Mouse (Mus musculus) thymus, postnatal 36 days (tissue): Measurements from ENCODE around the gene Gsg1l.

Source experiments
- DNase-seq, 2 experiments: peaks; one replicate each; pipeline ENCODE4 v3.0.0; 2022; ENCODE audit warnings: mixed read lengths in 2 of 2

Gene Gsg1l

DNA sequence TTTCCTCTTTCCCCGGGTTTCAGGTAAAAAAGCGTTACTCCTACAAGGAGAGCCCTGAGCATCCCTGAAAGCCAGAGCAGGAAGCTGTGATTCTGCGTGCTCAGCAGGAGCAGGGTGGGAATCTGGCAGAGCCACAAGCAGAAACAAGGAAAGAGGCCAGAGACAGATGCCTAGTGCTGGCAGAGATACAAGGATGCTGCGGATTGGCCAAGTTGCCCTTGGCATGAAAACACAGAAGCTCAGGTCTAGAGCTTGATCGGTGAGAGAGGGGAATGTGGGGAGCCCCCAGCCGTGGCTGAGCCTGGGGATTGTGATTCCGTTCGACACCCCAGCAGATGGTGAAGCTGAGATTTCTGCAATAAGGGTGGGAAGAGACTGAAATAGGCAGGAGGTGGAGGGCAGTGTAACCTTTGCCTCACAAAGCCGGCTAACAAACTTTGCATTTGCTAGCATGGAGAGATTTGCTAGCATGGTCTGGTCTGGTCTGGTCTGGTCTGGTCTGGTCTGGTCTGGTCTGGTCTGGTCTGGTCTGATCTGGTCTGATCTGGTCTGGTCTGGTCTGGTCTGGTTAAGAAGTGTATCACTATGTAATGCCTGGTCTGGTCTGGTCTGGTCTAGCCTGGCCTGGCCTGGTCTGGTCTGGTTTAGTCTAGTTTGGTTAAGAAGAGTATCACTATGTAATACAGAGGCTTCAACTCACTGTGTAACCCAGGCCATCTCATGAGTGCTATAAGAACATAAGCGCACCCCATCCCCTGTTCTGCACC, 50.4 kb downstream of the Gsg1l start:
- no peak for DNase-seq

DNA sequence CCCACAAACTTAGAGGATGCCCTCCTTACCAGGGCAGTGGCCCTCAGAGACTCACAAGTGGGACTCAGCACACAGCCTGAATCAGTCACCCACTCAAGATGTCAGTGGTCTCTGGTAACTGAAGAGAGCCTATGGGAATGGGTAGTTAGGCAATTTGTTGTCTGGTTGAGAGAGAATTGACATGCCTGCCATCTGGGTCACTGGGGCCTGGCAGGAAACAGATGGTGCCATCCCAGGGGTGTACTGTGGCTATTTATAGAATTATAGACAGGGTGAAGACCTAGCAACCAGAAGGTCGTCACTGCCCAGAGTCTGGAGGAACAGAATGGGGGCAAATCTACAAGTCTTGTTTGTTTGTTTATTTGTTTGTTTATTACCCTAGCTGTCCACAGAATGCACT, 54.8 kb downstream of the Gsg1l start:
- DNase-seq: no peak

DNA sequence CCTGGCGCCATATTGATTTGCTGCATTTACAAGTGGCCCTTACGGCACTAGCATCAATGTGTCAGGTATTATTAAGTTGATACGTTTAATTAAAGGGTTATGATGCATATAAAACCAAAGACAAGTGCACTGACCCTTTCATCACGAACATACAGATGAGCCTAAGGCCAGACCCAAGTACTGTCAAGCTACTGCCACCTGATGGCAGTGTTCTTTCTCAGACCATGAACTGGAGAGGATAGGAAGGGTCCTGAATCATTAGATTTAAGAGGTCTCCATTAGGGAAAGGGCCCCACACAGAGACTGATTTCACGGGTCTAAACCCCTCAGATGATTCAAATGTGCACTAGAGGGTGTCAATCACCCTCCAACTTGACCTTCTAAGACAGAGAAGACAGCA, 55.6 kb downstream of the Gsg1l start:
- DNase-seq: no peak

DNA sequence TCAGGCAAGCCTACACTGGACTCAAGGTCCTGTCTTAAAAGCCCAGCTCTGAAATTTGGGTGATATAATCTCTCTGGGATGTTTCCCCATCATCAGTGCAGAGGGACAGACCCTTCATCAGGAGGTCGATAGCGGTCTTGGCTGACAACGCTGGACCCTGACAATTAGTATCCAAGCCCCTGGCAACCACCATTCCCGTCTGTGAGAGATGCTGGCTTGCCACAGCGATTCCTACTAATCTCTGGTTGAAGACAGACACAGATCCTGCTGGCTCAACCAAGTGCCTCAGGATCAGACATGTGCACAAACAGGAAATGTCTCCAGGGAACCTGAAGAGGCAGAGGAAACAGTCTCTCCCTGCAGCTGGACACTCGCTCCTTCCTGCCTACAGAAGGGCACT, 62.2 kb downstream of the Gsg1l start:
- DNase-seq: no peak

DNA sequence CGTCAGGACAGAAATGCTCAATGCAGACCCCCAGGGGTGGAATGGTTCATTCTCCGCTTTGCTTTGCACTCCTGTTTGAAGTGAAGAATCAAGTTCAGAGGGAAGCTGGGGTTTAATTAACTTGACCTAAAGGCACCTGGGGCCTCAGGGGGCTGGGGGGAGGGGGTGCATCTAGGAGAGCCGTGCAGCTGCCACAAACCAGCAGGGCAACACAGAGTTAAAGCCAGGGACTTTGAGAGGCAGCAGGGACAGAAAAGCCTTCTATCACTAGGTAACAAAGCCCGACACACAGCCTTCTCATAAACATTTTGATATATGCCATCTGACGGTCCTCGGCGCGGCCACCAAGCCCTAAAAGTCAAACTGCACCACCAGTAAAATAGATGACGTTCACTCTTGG, 62.9 kb downstream of the Gsg1l start:
- DNase-seq: no peak

DNA sequence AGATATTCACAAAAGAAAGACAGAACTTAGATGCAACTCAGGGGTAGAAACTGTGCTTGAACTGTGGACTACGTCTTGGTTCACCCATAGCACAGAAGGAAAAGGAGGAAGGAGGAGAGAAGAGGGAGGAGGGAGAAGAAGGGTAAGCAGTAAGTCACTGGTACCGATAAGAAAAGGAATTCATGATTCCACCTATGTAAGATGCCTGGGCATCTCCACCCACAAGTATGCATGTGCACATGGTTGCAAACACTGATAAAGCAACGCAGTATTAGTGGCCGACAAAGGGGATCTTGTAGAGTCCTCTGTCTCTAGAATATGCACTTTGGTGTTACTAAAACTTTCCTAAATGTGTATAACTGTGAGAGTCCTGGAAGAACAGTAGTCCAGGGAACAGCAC, 64.8 kb downstream of the Gsg1l start:
- DNase-seq: no peak

DNA sequence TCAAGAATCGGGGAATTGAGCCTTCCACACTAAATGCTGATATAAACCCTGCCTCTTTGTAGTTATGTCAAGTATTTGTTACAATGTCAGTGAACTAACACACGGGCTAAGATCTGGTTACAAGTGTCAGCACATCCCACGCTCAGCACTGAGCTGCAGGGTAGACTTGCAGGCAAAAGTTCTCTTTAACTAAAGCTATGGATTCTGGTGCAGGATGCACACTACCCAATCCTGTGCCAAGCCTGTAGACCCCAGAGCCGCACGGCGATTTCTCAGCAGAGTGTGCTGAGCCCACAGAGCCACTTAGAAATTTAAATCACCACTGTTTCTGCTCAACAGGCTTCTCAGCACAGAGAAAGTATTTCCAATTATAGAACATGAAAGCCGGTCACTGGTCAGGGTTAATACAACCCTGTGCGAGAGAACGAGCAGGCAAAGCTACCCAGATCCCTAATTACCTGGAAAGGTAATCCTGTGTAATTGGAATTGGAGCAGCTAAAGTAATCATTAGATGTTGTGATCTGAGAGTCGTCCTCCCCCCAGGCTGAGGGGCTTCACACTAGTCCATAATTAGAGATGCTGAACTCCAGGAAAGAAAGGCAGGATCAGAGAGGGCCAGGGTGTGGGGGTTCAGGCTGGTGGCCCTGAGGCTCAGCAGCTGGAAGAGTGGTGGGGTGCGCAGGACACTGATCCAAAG, 69.7 kb downstream of the Gsg1l start:
- no peak for DNase-seq

DNA sequence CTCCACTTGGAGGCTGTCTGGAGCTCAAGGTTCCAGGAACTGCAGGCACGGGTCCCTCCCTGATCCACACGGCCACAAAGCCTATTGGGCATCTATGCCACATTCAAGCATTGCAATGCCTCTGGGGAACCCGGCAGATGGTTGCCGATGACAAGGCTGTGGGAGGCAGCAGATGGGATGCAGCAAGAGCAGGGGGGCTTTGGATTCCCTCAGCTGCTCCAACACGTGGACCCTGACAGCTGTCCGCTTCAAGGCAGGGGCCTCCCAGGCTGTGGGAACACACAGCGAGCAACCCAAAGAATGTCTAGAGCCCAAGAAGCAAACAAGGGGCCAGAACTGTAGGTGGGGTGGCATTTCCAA, 73.4 kb downstream of the Gsg1l start:
- DNase-seq: no peak

DNA sequence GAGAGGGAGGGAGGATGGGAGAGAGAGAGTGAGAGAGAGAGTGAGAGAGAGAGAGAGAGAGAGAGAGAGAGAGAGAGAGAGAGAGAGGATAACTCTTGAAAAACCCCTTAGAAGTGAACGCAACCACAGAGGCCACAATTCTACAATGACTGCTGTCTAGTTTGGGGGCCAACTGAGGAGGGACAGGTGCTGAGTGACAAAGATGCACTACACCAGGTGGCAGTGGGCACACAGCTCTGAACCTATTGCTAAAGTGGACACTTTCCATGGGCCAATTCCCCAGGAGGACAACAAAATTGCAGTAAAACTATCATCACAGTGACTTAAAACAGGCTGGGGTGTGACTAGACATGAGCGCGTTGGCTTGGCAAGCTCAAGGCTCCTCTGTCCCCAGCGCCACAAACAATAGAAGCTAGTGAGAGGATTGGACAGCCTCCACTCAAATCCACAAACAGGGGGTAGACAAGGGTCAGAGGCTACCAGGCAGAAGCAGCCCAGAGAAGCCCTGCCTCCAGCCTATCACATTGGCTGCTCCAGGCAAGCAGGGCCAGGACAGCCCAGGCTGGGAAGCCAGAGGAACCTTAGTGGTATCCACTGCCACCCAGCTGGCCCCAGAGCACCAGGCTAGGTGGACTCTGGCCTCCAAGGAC, 73.9 kb downstream of the Gsg1l start:
- DNase-seq: no peak

DNA sequence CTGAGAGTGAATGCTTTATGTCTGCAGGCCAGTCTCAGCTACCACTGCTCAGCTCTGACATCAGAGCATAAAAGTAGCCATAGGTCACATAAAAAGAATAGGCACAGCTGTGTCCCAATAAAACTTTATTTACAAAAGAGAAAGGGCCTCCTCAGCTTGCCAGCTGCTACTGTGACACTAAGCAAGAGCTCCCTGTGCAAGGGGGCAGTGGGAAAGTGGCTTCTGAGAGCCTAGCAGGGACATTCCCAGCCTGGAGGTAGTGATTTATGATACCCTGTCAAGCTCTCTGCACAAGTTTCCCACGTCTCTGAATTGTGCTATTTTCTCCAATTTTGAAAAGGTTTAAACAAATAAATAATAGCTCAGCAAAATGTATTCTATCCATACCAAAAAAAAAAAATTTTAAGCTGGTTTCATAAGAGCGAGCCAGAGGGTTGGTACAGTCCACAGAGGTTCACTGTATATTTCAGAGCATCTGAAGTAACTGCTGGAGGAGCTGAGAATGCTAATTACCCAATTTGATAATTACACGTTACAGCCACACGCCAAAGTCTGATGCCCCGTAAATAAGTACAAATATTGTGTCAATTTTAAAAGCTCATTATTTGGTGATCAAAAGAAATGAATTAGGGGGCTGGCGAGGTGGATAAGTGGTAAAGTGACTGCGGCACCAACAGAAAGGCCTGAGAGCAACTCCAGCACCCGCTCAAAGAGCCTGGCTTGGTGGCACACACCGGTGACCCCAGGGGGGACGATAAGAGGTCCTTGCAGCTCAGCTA, 74.9 kb downstream of the Gsg1l start:
- no peak for DNase-seq

DNA sequence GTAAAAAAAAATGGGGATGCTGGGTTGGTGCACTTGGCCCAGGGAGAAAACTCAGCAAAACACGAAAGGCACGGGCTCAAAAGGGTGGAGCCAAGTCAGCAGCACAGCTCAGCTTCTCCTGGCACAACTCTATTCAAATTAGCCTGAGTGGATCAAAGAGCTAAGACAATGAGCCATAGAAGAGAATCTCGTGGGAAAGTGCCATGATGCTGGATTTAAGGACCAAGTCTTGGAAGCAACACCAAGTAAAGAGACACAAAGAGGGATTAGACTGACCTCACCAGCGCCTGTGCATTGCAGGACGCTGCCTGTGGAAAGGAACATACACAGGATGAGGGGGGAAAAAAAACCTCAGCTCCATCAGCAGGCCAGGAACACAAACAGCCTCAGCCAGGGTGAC, 76.9 kb downstream of the Gsg1l start:
- no peak for DNase-seq

DNA sequence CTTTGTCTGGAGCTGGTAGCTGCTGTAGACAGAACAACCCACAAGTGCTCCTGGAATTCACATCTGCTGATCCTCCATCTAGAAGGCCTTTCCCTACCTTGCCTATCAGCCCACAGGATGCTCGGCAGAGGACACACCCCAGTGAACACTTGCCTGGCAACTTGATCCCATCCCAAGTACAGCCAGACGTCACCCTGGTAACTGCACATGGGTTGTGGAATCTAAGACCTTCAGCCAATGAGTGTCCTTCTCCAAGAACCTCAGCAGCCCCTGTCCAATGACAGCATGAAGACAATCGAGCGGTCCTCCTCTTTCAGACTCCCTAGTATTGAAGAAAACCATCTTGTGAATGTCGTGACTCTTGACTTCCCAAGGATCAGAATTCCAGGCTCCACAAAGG, 80.5 kb downstream of the Gsg1l start:
- DNase-seq: no peak

DNA sequence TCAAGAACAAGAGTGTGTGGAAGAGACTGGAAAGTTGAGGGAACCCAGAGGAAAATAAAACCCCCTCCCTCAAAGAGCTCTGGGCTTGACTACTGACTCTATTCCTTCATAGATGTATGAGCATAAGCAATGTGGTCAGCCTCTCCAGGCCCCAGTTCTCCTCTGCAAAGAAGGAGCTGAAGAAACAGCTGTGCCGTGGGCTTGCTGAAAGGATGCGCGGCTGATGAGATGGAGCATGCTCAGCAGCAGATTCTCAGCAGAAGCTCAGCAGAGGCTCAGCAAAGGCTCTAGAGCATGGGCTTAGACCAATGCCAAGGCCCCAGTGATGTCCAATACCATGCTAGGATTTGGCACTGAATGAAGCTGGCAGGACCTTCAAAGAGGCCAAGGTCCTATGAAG, 82.3 kb downstream of the Gsg1l start:
- DNase-seq: no peak

DNA sequence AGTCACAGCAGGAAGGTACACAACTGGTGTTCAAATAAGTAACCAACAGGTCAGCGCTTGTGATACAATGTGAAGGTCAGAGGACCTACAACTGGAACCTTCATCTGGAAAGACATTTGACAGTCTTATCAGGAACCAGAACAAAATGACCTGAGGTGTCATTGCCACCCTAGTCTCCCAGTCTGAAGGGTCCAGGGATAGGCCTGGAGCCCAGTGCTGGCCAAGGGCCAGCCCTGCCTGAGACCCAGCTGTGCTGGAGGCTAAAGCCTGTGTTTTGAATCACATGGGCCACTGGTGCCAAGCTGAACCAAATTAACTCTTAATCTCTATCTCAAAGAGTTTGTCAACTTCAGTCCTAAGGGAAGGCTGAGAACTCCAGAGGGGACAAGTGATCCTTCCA, 86.1 kb downstream of the Gsg1l start:
- no peak for DNase-seq

DNA sequence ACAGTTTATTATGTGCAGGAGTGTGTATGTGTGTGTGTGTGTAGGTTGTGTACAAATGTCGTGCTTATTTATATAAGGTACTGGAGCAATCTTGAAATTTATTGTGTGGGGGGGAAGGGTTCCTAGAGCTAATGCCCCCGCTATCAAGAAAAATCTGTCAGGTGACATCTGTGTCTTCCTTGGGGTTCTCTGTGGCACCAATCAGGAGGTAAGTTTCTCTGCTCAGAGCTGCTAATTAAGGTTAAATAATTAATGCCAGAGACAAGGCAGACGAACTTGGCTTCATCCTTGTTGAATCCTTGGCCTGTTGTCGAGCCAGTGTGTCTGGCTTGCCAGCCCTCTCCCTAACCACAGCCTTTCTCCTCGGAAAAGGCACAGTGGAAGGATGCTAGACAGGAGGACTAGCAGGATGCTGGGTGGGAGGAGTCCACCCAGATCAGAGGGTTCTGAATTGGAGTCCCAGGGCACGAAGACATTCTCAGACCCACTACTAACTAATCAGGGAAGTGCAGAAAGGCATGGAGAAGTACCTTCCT, 89.8 kb downstream of the Gsg1l start:
- no peak for DNase-seq

DNA sequence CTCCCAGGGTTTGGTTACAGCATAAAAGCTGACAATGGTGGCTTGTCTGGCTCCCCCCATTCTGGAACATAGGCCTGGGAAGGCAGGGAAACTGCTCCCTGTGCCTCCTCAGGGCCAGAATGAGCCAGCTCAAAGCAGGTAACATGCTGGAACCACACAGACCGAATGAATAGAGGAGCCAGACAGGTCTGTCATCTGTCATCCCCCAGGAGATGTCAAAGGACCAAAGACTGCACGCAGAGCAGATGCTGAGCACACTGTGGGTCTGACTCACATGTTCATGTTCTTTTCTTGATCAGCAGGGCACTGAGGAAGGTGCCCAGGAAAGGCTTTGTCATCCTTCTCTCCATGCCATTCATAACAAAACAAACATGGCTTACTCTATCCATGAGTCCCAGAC, 90.4 kb downstream of the Gsg1l start:
- no peak for DNase-seq

DNA sequence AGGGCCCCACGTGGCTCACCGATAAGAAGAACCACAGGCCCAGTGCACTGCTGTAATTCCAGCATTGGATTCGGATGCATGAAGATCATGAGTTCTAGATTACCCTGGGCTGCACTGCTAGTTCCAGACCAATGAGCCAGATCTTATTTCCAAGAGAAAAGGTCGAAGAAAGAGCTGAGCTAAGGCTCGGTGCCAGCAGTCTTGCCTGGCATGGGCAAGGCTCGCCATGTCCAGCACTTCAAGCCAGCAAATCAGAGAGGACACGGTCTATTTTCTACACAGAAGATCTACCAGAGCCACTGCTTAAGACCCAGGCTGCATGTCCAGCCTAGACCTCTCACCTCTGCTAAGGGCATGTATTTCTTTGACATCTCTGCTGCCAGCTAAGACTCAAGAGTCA, 92.2 kb downstream of the Gsg1l start:
- no peak for DNase-seq

DNA sequence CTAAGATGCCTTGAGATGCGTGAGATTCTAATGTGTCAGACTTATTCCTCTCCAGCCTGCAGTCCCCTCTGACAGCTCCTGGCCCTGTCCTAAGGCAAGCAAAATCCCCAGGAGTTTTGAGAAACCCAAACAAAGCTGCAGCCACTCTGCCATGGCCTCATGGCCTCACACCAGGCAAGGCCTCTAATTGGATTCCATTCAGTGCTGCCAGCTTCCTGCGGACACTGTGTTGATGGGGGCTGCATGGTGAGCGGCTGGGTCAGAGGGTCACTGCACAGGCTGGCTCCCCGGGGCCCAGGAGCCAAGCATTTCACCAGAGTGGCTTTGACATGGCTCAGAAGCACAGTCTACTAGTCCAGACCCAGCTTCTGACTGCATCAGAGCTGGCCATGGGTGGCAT, 92.7 kb downstream of the Gsg1l start:
- DNase-seq: no peak

DNA sequence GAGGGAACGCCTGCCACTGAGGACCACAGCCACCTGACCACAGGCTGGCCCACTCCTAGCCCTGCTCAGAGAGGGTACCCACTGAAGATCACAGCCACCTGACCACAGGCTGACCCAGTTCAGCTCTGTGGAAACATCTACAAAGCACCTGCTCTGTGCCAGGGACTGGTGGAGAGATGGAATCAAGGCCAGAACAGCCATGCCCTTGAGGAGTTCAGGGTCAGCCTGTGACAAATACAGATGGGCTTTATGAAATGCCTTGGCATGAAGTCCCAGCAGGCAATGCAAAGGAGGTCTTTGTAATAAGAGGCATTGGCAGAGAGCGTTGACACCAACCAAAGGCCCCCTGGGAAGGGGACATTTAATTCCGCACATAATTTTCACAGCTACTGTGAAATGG, 93.9 kb downstream of the Gsg1l start:
- no peak for DNase-seq

DNA sequence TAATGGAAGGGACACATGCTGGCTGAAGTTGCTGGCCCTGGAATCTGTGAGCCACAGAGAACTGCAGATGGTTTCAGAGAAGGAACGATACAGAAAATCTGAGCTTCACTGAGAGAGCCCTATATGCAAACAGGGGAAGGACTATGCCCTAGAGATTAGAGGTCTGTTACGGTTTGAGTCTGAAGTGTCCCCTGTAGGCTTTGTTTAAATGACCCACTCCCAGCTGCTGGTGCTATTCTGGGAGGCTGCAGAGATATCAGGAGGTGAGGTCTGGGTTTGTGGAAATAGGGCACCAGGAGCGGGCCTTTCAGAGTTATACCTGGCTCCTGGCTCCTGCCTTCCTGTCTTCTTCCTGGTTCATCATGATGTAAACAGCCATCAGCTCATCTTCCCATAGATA, 95.1 kb downstream of the Gsg1l start:
- DNase-seq: no peak

DNA sequence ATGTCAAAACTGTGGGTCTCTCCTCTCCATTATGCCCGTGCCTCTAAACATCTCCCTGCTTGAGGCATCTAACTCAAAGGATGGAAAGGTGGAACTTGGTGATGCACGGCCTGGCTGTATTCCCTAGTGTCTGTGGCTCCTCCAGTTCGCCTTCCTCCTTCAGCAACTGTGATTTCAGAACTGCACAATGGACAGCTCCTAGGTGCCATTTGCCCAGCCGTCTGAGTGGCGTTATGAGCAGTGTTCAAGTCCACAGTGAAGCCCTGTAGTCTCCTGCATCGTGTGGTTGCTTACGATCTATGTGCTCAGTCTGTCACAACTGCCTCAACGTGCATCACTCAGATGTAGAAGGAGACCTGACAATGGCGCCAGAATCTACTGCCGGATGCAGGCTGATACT, 96.6 kb downstream of the Gsg1l start:
- no peak for DNase-seq

DNA sequence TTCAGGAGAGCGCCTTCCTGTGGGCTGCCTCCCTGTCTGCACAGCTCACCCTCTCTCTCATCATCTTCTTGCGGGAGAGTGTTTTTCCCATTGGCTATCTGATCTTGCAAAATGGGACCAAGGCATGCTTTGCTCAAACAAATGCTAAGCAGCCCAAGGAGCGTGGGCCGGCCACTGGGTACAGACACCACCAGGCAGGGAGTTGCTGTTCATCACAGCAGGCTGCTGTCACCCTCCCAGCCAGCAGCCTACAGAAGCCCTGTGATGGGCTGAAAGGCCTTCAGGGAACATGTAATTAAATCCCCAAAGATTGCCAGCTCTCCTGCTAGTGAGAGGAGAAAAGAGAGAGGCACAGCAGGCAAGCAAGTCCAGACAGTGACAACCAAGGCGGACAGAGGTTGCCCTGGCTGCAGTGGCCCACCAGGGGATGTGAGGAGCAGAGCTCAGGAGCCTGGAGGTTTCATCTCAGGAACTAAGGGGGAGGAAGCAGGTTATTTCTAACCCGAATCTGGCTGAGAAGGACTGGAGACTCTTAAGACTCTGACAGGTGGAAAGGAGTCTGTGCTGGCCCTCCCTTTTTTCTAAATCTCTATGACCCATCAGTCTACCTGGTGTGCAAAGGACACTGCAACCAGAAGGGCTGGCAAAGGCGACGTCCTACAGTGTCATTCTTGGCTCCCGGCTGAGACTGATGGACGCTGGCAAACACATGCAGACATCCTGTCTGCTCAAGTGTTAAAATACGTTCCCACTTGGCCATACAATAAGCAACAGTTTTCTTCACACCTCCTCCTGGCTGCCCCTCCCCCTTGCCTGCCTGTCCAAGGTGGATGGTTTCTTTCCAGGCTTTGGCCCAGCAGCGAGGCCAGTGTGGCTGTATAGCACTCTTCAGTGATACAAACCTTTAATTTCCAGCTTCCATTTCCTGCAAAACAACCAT, 98.0 kb downstream of the Gsg1l start:
- DNase-seq: no peak
